Mouse (Mus musculus) kidney, adult 2 months (tissue): ENCODE measurements around the gene Srebf2.

ENCODE experiments used
- CTCF ChIP-seq: fragments of 200-500 bp; conservative IDR thresholded peaks from 2 replicates; pipeline ENCODE4 v1.5.1; 2011; ENCODE audit warnings: low read depth, mild to moderate bottlenecking, control low read depth, low read length, moderate library complexity, mixed read lengths; ENCODE audit not compliant: insufficient read depth, insufficient read length
- POLR2A ChIP-seq: fragments of 200-500 bp; IDR thresholded peaks from one replicate; pipeline ENCODE4 v1.6.1; 2011; ENCODE audit warnings: low read depth, low read length, control low read depth

- TF ChIP-seq CTCF (no peak), POLR2A (no peak)
Measured at GRCm38 (mm10) chr15:82147611-82148111, 680 bp downstream of the Srebf2 start.
